Mouse (Mus musculus): ENCODE results near the gene Mgat4a.
"Not testable (repeated sequence)": the region's sequence is repeated elsewhere in the genome, so short reads cannot be mapped to it uniquely, and the experiment has no call there.

Mgat4a gene

DNA sequence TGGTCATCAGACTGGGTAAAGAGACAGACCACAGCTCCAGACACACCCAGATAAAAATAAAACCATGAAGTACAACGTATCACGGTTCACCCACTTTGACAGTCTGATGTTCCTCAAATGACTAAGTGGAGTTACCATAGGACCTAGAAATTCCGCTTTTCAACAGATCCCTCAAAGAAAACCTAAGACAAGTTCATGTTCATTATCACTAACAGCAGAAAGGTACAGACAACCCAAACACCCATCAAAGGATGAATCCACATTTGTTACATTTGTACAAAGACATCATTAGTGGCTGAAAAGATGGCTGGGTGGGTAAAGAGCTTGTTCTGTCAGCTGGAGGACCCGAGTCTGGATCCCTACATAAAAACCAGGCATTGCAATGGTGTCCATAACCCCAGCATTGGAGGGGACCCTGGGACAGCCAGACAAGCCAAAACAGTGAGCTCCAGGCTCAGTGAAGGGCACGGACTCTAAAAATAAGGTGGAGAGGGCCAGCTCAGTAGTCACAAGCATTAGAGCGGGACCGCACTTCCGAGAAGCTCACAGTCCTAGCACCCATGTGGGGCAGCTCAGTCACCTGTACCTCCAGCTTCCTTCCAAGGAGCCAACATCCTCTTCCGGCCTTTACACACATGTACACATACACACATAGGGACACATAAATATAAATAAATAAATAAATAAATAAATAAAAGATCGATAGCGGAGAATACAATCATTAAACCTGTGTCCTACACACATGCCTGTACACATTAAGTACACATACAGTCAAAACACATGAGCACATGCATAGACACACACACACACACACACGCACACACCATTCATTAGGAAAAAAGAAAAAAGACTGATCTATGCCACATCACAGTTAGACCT is 8.9 kb downstream of the Mgat4a start:
- DNase-seq (ENCODE audit: low spot score) = no peak

DNA sequence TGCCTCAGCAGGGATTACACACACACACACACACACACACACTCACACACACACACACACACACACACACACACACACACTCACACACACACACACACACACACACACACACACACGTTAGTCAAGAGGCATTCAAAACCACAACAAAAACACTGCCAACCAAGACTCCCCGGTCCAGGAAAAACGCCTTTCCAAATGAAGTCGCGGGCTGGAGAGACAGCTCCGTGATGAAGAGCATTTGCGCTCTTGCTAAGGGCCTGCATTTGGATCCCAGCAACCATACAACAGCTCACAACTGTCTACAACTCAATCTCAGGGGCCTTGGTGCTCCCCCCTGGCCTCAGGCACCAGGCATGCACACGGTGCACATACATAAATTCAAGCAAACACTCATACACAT is 10.8 kb downstream of the Mgat4a start:
- DNase-seq (ENCODE audit: low spot score) = no peak

DNA sequence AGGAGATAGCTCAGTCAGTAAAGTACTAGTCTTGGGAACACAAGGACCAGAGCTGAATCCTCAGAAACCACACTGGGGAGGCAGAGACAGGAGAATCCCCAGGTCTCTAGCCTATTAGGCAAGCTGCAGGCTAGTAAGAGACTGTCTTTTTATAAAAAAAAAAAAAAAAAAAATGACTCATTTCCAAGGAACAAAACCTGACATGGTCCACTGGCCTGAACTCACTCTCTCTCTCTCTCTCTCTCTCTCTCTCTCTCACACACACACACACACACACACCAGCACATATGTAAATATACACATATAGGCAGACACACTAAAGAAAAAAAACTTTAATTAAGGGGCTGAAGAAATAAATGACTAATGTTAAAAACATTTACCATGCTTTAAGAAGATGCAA is 14.6 kb downstream of the Mgat4a start:
- no peak for DNase-seq (ENCODE audit: low spot score)

DNA sequence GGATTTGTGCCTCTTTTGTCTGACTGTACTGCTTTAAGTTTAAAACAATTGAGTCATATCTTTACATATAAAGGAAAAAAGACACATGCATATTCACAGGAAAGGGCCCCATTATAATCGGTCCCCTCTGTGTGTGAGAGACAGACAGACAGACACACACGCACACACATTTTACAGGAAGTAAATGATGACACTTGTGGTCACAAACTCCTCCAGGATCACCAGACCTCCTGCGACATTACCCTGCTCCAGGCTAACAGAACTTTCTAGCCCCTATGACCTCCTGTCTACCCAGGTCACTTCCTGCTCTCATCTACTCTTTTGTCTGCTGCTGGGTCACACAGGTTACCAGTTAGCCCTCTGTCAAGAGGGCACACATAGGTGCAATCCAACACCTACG is 16.1 kb downstream of the Mgat4a start:
- no peak for DNase-seq (ENCODE audit: low spot score)

DNA sequence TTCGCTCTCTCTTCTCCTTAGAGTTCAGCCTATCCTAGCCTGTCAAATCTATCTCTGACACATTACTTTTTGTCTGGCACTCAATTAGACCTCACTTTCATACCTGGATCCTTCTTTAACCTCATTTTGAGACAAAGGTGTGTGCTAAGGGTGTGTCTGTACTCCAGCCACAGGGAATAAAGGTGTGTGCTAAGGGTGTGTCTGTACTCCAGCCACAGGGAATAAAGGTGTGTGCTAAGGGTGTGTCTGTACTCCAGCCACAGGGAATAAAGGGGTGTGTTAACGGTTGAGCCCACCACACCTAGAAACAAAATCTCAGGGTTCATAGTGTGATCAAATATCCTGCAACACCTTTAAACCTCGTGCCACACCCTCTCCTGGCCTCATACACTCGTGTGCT is 16.7 kb downstream of the Mgat4a start:
- DNase-seq (ENCODE audit: low spot score) = not testable (repeated sequence)

DNA sequence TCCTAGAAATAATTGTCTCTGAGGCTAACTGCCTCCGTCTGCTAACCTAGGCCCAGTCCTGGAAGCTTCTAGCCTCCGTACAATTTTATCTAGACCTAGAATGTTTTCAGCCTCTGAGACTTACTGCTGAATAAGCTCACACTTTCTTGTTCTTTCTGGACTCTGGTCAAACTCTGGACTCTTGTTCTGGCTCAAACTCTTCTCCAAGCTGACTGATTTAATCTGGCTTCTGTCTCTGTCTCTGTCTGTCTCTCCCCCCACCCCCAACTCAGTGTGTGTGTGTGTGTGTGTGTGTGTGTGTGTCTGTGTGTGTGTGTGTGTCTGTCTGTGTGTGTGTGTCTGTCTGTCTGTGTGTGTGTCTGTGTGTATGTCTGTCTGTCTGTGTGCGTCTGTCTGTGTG is 17.3 kb downstream of the Mgat4a start:
- not testable (repeated sequence) for DNase-seq (ENCODE audit: low spot score)

DNA sequence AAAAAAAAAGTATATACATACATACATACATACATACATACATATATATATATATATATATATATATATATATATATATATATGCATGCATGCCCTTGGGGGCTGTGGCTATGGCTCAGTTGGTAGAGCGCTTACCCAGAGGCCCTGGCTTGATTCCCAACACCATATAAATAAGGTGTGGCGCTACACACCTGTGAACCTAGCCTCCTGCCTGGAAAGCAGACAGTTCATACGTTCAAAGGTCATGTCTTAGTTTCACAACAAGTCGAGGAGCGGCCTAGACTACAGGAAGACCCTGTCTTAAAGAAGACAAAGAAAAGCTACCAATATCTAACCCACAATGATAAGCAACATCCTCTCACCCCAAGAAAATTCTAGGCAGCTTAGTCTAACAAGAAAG is 18.7 kb downstream of the Mgat4a start:
- DNase-seq (ENCODE audit: low spot score) = no peak

DNA sequence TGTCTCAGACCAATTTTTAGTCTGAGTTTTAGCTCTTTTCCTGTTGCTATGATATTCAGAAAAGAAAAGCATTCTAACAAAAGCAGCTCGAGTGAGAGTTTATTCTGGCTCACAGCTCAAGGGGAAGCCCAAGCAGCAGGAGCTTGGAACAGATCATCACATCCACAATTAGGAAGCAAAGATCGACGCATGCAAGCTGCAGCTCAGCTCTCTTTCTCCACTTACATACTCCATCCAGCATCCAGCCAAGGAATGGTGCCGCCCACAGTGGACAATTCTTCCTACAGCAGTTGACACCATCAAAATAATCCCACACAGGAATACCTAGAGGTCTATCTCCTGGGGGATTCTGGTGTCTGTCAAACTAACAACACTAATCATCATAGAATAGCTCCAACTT is 22.0 kb downstream of the Mgat4a start:
- no peak for DNase-seq (ENCODE audit: low spot score)

DNA sequence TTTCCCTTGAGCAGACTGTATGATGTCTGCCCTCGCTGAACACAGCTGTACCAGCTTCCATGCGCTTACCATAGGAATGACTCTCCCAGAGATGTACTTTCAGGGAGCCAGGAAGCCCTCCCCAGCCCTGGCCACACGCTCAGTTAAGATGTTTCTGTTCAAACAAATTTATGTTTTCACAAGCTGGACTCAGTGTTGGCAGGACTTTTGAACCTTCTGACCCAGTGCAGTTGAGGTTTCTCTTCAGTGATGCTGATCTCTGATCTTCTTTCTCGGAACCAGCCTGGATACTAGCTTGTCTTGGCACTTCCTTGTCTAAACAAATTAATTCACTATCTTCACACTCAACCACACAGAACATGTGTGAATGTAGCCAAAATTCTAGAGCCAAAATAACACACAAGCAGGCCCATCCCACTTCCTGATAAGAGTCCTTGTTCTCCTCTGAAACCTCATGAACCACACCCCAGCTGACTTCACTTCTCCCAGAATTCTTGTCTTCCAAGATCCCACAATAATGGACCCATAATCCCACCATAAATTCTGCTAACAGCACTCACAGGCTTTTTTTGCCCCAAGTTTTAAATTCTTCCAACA is 22.6 kb downstream of the Mgat4a start:
- DNase-seq (ENCODE audit: low spot score) = peak; percentile 30

DNA sequence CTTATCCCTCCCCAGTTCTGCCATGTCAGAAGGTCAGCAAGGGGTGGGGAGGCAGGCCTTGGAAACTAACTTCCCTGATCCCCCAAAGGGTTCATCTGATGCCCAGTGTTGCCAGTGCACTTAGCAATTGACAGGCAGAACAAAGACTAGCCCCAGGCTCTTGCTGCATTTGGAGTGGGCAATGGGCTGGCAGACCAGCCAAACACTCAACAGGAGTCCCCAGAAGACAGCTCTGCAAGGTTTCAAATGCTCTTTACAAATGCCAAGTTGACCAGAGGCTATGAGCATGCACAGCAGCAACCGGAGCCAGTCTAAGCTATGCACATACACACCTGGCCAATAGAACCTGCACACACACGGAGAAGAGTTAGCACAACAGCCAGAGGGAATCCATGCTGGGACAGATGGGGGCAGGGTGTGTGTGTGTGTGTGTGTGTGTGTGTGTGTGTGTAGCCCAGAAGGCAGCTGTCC is 27.8 kb downstream of the Mgat4a start:
- DNase-seq (ENCODE audit: low spot score) = no peak

DNA sequence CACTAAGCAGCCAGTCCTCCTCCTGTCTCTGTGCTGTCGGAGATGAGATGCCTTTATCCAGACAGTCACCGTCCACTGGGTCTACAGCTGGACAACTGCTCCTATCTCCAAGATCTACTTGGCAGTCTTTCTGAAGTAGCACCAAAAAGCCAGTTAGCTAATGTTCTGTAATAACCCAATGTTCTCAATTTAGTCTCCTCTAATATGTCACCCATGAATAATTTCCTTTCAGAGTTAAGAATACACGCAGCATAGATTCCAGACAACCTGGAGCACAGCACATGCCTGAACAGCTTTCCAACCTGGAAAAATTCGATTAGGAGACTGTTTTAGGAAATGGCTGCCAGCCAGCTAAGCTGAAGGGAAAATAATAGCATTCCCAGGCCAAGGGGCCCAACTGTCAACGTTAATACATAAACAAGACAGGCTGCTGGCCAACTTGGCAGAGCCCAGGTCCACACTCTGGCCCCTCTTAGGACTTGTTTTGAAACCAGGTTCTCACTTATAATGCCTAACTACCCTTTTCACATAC is 28.6 kb downstream of the Mgat4a start:
- DNase-seq (ENCODE audit: low spot score) = peak; percentile 40

DNA sequence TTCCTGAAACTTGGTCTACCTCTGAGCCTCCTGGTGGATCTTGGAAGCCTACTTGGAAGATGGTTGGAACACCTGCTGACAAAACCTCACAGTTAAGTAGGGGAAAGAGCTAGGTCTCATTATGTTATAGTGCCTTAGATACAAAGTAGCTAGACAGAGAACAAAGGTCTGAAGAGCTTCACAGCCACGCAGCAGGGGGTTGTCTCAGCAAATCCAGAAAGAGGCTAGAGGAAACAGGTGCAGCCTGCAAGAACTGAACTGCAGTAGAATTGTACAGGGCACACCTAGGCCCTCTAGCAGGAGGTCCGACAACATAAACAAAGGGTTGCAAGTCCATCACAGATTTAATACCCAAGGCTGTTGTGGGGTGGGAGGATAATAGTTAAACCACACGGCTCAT is 30.6 kb downstream of the Mgat4a start:
- no peak for DNase-seq (ENCODE audit: low spot score)

DNA sequence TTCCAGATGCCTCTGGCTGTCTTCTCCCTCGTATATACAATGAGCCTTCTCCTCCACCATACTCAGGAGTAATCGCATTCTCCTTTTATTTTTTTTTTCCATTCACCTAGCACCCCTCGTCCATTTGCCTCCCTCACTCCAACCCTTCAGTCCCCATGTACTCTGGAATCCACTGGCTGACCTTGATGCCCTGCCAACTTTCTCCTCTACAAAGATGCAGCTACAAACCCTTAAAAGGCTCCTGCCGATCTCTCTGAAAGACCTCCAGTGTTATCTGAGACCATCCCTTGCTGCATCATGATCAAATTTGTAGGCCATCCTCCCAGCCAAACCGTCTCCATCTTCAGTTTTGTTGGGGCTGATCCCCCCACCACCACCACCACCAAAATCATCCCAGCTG is 31.4 kb downstream of the Mgat4a start:
- DNase-seq (ENCODE audit: low spot score) = no peak

DNA sequence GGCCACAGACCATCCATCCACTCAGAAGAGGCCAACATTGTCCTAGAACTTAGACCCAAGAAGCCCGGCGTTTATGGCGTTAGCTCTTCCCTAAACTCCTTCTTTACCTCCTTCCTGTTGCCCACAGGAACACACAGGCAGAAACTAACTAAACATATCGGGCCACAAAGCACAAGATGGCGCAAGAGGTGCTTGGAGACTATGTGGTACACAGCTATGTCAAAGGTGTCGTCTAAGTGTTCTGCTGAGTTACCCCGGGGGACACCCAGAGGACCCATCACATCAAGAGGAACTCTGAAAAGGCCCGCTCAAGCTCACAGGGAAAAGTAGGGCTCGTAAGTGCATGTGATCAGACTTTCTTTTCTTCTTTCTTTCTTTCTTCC is 35.5 kb downstream of the Mgat4a start:
- no peak for DNase-seq (ENCODE audit: low spot score)

DNA sequence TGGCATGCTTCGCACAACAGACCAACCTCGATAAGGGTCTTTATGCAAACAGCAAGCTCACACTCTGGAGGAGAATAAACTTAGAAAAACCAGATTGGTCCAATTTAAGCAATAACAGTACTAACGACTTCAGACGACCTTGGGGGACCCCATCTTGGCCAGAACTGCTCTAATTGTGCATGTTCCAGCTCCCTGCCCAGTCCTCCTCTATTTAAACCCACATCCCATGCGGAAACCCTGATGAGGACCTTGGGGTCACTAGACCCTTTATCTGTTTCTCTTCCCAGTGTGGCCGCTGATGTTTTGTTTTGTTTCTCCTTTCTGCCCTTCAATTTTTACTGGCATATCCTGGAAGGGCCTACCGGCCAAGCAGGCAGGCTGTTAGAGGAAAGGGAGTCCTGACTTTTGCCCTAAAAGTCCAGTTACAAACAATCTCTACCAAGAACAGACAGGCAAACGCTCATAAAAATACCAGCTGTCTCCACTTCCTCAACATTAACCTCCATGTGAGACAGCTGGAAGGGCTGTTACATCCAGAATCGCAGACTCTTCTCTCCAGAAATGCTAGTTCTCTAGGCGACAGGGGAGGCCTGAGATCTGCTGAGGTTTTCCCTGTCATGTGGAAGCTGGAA is 36.0 kb downstream of the Mgat4a start:
- DNase-seq (ENCODE audit: low spot score) = peak; percentile 25

DNA sequence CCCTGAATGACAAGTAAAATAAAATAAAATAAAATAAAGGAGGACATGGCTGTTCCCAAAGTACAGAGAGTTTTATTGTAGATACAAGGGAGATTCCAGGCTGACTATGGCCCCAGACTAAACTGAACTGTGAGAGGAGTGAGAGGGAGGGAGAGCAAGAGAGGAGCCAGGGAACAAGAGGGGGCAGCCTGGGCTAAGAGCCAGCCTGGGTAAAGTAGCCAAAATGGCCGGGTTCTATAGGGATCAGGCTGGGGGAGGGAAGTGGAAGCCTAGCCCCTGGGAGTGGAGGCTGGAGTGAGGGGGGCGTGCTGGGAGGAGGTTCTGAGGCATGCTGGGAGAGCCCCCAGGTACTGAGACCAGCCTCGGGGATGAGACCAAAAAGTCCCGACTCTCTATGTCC is 37.2 kb downstream of the Mgat4a start:
- DNase-seq (ENCODE audit: low spot score) = no peak

DNA sequence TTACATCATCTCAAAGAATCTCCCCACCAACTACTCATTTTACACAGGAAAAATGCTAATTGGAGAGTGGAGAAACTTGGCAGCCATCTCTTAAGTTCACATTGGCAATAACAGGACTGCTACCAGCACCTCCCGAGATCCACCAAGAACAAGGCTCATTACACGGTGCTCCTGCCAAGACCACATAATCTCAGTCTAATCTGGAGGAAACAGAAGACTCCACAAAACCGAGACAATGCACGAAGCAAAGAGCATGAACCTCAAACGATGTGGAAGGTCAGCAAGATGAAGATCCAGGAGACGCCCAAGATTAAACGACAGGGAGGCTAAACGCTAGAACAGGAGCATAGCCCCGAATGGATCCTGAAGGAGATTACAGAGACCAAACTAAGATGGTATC is 38.5 kb downstream of the Mgat4a start:
- no peak for DNase-seq (ENCODE audit: low spot score)

DNA sequence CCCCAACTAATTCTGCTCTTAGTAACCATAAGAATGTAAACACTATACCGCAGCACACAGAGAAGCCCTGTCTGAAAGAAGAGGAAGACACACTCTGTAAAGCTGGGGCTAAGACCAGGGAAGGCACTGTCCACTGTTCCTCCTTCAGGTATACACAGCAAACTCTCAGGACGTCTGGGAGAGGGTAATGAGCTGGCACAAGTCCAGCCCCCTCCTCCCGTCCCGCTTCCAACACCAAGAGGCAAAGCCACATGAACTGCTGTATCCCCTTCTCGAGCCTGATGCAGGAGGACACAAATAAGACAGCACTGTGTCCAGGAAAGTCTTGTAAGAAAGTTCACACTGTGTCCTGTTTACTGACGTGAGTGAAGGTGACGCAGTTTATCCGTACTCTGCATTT is 40.1 kb downstream of the Mgat4a start:
- no peak for DNase-seq (ENCODE audit: low spot score)

DNA sequence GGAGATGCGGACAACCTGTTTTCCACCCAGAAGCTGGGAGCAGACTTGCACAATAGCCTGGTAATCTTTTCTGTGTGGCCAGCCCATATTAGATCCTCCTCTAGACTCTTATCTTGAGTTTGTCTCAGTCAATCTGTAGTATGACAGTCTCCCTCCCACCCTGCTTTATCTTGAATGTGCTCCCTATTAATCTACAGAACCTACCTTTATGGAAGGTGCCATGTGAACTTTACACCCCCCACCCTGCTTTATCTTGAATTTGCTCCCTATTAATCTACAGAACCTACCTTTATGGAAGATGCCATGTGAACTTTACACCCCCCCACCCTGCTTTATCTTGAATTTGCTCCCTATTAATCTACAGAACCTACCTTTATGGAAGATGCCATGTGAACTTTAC is 41.4 kb downstream of the Mgat4a start:
- not testable (repeated sequence) for DNase-seq (ENCODE audit: low spot score)

DNA sequence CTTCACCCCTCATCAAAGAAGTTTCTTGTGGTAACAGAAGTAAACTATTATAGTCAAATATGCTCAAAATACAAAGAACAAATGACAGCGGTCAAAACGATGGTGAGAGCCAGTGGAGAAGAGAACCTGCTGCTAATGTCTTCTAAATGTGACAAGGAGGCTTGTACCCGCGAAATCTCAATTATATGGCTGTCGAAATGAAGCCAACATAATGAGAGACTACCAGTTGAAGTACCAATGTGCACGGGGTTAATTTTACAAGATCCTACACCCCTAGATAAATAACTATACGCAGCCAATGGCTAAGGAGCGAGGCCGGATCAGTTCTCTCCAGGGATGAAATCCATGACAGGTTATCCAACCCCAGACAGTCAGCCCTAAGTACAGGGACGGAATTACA is 41.9 kb downstream of the Mgat4a start:
- no peak for DNase-seq (ENCODE audit: low spot score)

DNA sequence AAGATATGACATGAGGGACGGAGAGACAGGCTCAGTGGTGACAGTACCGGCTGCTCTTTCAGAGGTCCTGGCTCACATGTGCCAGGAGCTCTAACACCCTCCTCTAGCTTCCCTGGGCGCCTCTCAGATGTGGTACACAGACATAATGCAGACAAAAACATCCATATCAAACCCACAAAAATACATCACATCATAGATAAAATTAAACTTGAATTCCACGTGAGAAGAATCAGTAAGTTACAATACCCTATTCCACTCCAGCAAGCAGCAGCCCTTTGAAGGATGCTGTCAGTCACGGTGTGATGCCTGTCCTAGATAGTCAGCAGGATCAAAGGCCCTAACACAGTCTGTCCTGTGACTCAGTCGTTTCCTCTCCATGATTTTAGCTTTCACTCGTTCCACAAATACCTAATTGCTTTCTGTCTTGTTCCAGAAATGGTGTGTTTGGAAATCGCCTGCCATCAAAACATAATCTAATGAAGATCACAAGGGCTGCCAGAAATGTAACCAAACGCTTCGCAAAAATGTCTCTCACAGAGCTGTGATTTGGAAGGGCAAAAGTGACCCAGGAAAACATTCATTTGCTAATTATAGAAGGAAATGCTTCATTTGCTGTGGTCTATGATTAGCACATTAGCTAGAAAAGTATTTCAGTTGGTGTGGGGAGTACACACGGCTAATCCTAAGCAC is 44.1 kb downstream of the Mgat4a start:
- no peak for DNase-seq (ENCODE audit: low spot score)

DNA sequence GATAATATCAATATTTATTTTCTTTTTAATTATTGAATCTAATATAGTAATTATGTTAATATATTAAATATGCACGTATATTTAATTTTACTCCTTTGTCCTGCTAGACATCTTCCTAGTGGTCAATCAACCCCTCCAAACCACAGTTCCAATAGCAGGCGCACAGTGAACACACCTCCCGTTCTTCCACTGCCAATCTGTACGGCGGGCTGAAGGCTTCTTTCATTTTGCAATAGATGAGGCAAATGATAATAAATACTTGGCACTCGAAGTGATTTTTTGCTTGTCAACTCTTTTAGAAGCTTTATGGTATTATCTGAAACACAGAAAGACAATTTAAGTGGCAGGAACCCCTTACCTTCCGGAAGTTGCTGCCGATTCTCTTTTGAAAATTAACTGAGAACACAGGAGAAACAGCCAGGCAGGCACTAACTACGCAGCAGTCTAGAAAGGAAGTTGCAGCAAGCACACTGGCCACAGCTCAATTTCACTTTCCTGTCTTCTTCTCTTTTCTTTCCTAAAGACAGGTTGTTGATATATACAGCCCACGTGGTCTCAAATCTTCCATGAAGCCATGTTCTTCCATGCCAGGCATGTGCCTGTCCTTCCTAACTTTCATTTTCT is 45.0 kb downstream of the Mgat4a start:
- no peak for DNase-seq (ENCODE audit: low spot score)
